Mouse (Mus musculus): ENCODE results near the gene Crabp2.

- TF ChIP-seq POLR2A (IDR thresholded peaks at IDR 0.05; ENCODE audit: low read depth, low read length), result no peak
- TF ChIP-seq CTCF (conservative IDR thresholded peaks at IDR 0.05; ENCODE audit: insufficient read depth, insufficient read length, low read depth, low read length), result no peak
Measured at GRCm38 (mm10) chr3:87951946-87952345, 3.5 kb downstream of the Crabp2 start.

All from kidney, adult 2 months (tissue).